Mouse (Mus musculus) adrenal gland, postnatal 10 days (tissue): Measurements from ENCODE around the gene Mrpl9. TPM values are rescaled to one million over a fixed set of nuclear protein-coding genes. Genes with fewer than 3 reads are reported as not detected.

Experiments used
- total RNA-seq, 2 experiments: library from RNA; stranded (reverse); gene quantifications; 2 replicates each; pipeline ENCODE4 v1.2.3; 2021

Gene Mrpl9
- total RNA-seq, 2 experiments from 2014 or later, result 94.5 to 97.7 TPM

Other genes with a start within 250 kb of the Mrpl9 start
- not detected for gene Gm5286, start 246.6 kb upstream of the Mrpl9 start, total RNA-seq
- gene Gm4778, start 179.3 kb upstream of the Mrpl9 start, total RNA-seq, result not detected
- gene Them4, start 133.2 kb upstream of the Mrpl9 start, total RNA-seq, result 10 to 100 TPM; 10.7 to 11.8 TPM
- gene Them5, start 101.2 kb upstream of the Mrpl9 start, total RNA-seq, result not detected
- gene C2cd4d, start 80.9 kb upstream of the Mrpl9 start, total RNA-seq, result under 1 TPM in 1 of 2 experiments, not detected in 1; 0.73 TPM
- 10 to 100 TPM; 28.0 to 35.6 TPM for gene Rorc, start 70.5 kb upstream of the Mrpl9 start, total RNA-seq
- gene Lingo4, start 44.8 kb upstream of the Mrpl9 start, total RNA-seq, result 1 to 10 TPM in 1 of 2 experiments, under 1 TPM in 1; 0.99 to 1.0 TPM
- 10 to 100 TPM in 1 of 2 experiments, 1 to 10 TPM in 1; 9.7 to 12.1 TPM for gene Tdrkh, start 30.0 kb upstream of the Mrpl9 start, total RNA-seq
- gene Oaz3, start 597 bp downstream of the Mrpl9 start, total RNA-seq, result 1 to 10 TPM in 1 of 2 experiments, not detected in 1; 1.1 TPM
- 10 to 100 TPM; 17.0 to 30.7 TPM for gene Celf3, start 35.0 kb downstream of the Mrpl9 start, total RNA-seq
- gene Riiad1, start 37.0 kb downstream of the Mrpl9 start, total RNA-seq, result 1 to 10 TPM; 3.2 to 5.2 TPM
- 10 to 100 TPM; 33.0 to 36.1 TPM for gene Snx27, start 139.4 kb downstream of the Mrpl9 start, total RNA-seq
- gene Gm10972, start 199.8 kb downstream of the Mrpl9 start, total RNA-seq, result not detected
- gene Tuft1, start 215.6 kb downstream of the Mrpl9 start, total RNA-seq, result 1 to 10 TPM; 6.9 to 7.2 TPM